Mouse (Mus musculus) liver (tissue): Measurements from ENCODE around the gene Slc40a1.

Source experiments
- DNase-seq: peaks from one replicate; pipeline ENCODE4 v3.0.0-alpha.2; 2020; ENCODE audit warnings: mixed read lengths

Gene Slc40a1

GRCm38 (mm10) chr1:45882076-45882475 is 44.2 kb downstream of the Slc40a1 start:
- no peak for DNase-seq

GRCm38 (mm10) chr1:45881228-45881832 is 45.0 kb downstream of the Slc40a1 start:
- no peak for DNase-seq

- DNase-seq: no peak
Observed at GRCm38 (mm10) chr1:45877463-45877862, 48.9 kb downstream of the Slc40a1 start.

GRCm38 (mm10) chr1:45876450-45877198 is 49.7 kb downstream of the Slc40a1 start:
- no peak for DNase-seq

- DNase-seq: no peak
Observed at GRCm38 (mm10) chr1:45875640-45876039, 50.7 kb downstream of the Slc40a1 start.

- no peak for DNase-seq
Observed at GRCm38 (mm10) chr1:45873250-45873649, 53.1 kb downstream of the Slc40a1 start.

GRCm38 (mm10) chr1:45868479-45869137 is 57.7 kb downstream of the Slc40a1 start:
- DNase-seq: no peak

- no peak for DNase-seq
Observed at GRCm38 (mm10) chr1:45868050-45868449, 58.3 kb downstream of the Slc40a1 start.

- DNase-seq: no peak
Observed at GRCm38 (mm10) chr1:45866288-45867018, 59.9 kb downstream of the Slc40a1 start.

GRCm38 (mm10) chr1:45865727-45866126 is 60.6 kb downstream of the Slc40a1 start:
- DNase-seq: no peak

GRCm38 (mm10) chr1:45865316-45865715 is 61.0 kb downstream of the Slc40a1 start:
- DNase-seq: no peak

GRCm38 (mm10) chr1:45864564-45865014 is 61.7 kb downstream of the Slc40a1 start:
- no peak for DNase-seq

GRCm38 (mm10) chr1:45863641-45864040 is 62.7 kb downstream of the Slc40a1 start:
- no peak for DNase-seq

- no peak for DNase-seq
Observed at GRCm38 (mm10) chr1:45861162-45861561, 65.2 kb downstream of the Slc40a1 start.

- DNase-seq: no peak
Observed at GRCm38 (mm10) chr1:45860349-45860748, 66.0 kb downstream of the Slc40a1 start.
